Mouse (Mus musculus) MEL (cell line): ENCODE results near the gene Hnrnph1. TPM values are rescaled to one million over a fixed set of nuclear protein-coding genes. Genes with fewer than 3 reads are reported as not detected.
A peak's percentile ranks its signal among the peaks of the same experiment; 100 is the strongest.

Experiments
- DNase-seq: peaks from one replicate; pipeline ENCODE4 v3.0.0; 2011; ENCODE audit warnings: low read depth, low spot score
- H3K27ac ChIP-seq: 2 replicates; pipeline ENCODE4 v1.5.1; 2012; ENCODE audit warnings: low read depth, mild to moderate bottlenecking, control low read depth, low read length, moderate library complexity; ENCODE audit not compliant: control insufficient read depth
- H3K27me3 ChIP-seq, 2 experiments: fragments of 150-350 bp in 1 of 2; sonication (generic) in 1 of 2; 2 replicates each; pipeline ENCODE4 v1.6.1; 2012; ENCODE audit warnings: low read length in 2 of 2, mild to moderate bottlenecking in 2 of 2, improper control_type of control experiment in 1 of 2, moderate library complexity in 1 of 2; ENCODE audit not compliant: insufficient read depth in 2 of 2, control insufficient read depth in 1 of 2
- H3K36me3 ChIP-seq, 2 experiments: 2 replicates each; pipeline ENCODE4 v1.6.1; 2012 to 2014; ENCODE audit warnings: low read length in 2 of 2, improper control_type of control experiment in 1 of 2, inconsistent platforms in 1 of 2, mild to moderate bottlenecking in 1 of 2; ENCODE audit not compliant: insufficient read depth in 2 of 2, control insufficient read depth in 1 of 2
- H3K4me1 ChIP-seq, 2 experiments: fragments of 150-350 bp in 1 of 2; sonication (generic) in 1 of 2; 2 replicates each; pipeline ENCODE4 v1.6.1; 2012; ENCODE audit warnings: low read length in 2 of 2, improper control_type of control experiment in 1 of 2, mild to moderate bottlenecking in 1 of 2; ENCODE audit not compliant: insufficient read depth in 2 of 2, control insufficient read depth in 1 of 2
- H3K4me3 ChIP-seq, 2 experiments: fragments of 150-350 bp in 1 of 2; sonication (generic) in 1 of 2; 2 replicates each; pipeline ENCODE4 v1.5.1; 2012; ENCODE audit warnings: low read depth in 2 of 2, low read length in 2 of 2, mild to moderate bottlenecking in 2 of 2, moderate library complexity in 2 of 2, control low read depth in 1 of 2, improper control_type of control experiment in 1 of 2; ENCODE audit not compliant: control insufficient read depth in 1 of 2, insufficient read depth in 1 of 2
- H3K79me2 ChIP-seq: 2 replicates; pipeline ENCODE4 v1.6.1; 2012; ENCODE audit warnings: mild to moderate bottlenecking, low read length, moderate library complexity; ENCODE audit not compliant: control insufficient read depth, poor library complexity, insufficient read depth
- H3K9ac ChIP-seq: 2 replicates; pipeline ENCODE4 v1.6.1; 2012; ENCODE audit warnings: low read depth, mild to moderate bottlenecking, control low read depth, low read length, moderate library complexity; ENCODE audit not compliant: control insufficient read depth, poor library complexity, severe bottlenecking
- H3K9me3 ChIP-seq: fragments of 150-350 bp; sonication (generic); replicated peaks from 2 replicates; pipeline ENCODE4 v1.6.1; 2012; ENCODE audit warnings: mild to moderate bottlenecking, low read length, improper control_type of control experiment, moderate library complexity; ENCODE audit not compliant: insufficient read depth
- ELF1 ChIP-seq: IDR thresholded peaks from 2 replicates; pipeline ENCODE4 v1.6.1; 2014; ENCODE audit warnings: low read depth, mild to moderate bottlenecking, inconsistent platforms, low read length, improper control_type of control experiment, moderate library complexity
- EP300 ChIP-seq, 2 experiments: IDR thresholded peaks; 2 replicates each; pipeline ENCODE4 v1.6.1; 2011; ENCODE audit warnings: improper control_type of control experiment in 2 of 2, low read length in 2 of 2, low read depth in 1 of 2, mild to moderate bottlenecking in 1 of 2
- ETS1 ChIP-seq: IDR thresholded peaks from 2 replicates; pipeline ENCODE4 v1.6.1; 2012; ENCODE audit warnings: low read depth, mild to moderate bottlenecking, inconsistent platforms, low read length, improper control_type of control experiment, moderate library complexity
- GATA1 ChIP-seq: IDR thresholded peaks from 2 replicates; pipeline ENCODE4 v1.6.1; 2011; ENCODE audit warnings: low read depth, low read length, improper control_type of control experiment
- HCFC1 ChIP-seq: IDR thresholded peaks from 2 replicates; pipeline ENCODE4 v1.6.1; 2012; ENCODE audit warnings: low read depth, mild to moderate bottlenecking, inconsistent platforms, low read length, improper control_type of control experiment, moderate library complexity
- JUND ChIP-seq: IDR thresholded peaks from 2 replicates; pipeline ENCODE4 v1.6.1; 2011; ENCODE audit warnings: low read depth, mild to moderate bottlenecking, improper control_type of control experiment, low read length
- MAX ChIP-seq: IDR thresholded peaks from 2 replicates; pipeline ENCODE4 v1.6.1; 2011; ENCODE audit warnings: low read length, improper control_type of control experiment
- MXI1 ChIP-seq: IDR thresholded peaks from 2 replicates; pipeline ENCODE4 v1.6.1; 2011; ENCODE audit warnings: mild to moderate bottlenecking, low read depth, low read length, improper control_type of control experiment
- MYC ChIP-seq: IDR thresholded peaks from 2 replicates; pipeline ENCODE4 v1.6.1; 2011; ENCODE audit warnings: low read depth, mild to moderate bottlenecking, low read length, improper control_type of control experiment, moderate library complexity
- POLR2AphosphoS2 ChIP-seq: IDR thresholded peaks from 2 replicates; pipeline ENCODE4 v1.6.1; 2011; ENCODE audit warnings: low read length, improper control_type of control experiment
- RCOR1 ChIP-seq: IDR thresholded peaks from 2 replicates; pipeline ENCODE4 v1.6.1; 2012; ENCODE audit warnings: low read depth, mild to moderate bottlenecking, inconsistent platforms, low read length, improper control_type of control experiment
- SIN3A ChIP-seq: IDR thresholded peaks from 2 replicates; pipeline ENCODE4 v1.6.1; 2012; ENCODE audit warnings: low read length, improper control_type of control experiment, inconsistent platforms
- SMC3 ChIP-seq: IDR thresholded peaks from 2 replicates; pipeline ENCODE4 v1.6.1; 2011; ENCODE audit warnings: low read depth, low read length, improper control_type of control experiment
- TAL1 ChIP-seq: IDR thresholded peaks from 2 replicates; pipeline ENCODE4 v1.6.1; 2012; ENCODE audit warnings: mild to moderate bottlenecking, inconsistent platforms, low read length, moderate library complexity, mixed read lengths
- TBP ChIP-seq: IDR thresholded peaks from 2 replicates; pipeline ENCODE4 v1.8.0; 2011; ENCODE audit warnings: low read depth, low read length, improper control_type of control experiment
- TCF12 ChIP-seq: IDR thresholded peaks from 2 replicates; pipeline ENCODE4 v1.6.1; 2014; ENCODE audit warnings: low read depth, mild to moderate bottlenecking, inconsistent platforms, low read length, improper control_type of control experiment, moderate library complexity
- ZKSCAN1 ChIP-seq: IDR thresholded peaks from 2 replicates; pipeline ENCODE4 v1.6.1; 2012; ENCODE audit warnings: low read depth, mild to moderate bottlenecking, inconsistent platforms, low read length, improper control_type of control experiment, moderate library complexity
- ZNF384 ChIP-seq: IDR thresholded peaks from 2 replicates; pipeline ENCODE4 v1.6.1; 2012; ENCODE audit warnings: low read depth, mild to moderate bottlenecking, inconsistent platforms, low read length, improper control_type of control experiment
- polyA plus RNA-seq, 2 experiments: library from polyadenylated mRNA; stranded (reverse) in 1 of 2; unstranded in 1 of 2; fragments of >175 nt in 1 of 2; fragments of >200 nt in 1 of 2; gene quantifications; 2 replicates each; pipeline versions ENCODE4 v1.2.1 to v1.2.4; 2012; ENCODE audit warnings: low replicate concordance in 2 of 2, low read depth in 1 of 2; ENCODE audit not compliant: insufficient read length in 2 of 2, insufficient read depth in 1 of 2, missing spikeins in 1 of 2
- total RNA-seq: library from RNA; depleted of rRNA; stranded (reverse); fragments of 300-350 nt; gene quantifications from 2 replicates; pipeline ENCODE4 v1.2.3, GENCODE M21; 2012

Gene Hnrnph1
- total and polyA plus RNA-seq, 3 experiments = 227 to 552 (median 425) TPM

DNA sequence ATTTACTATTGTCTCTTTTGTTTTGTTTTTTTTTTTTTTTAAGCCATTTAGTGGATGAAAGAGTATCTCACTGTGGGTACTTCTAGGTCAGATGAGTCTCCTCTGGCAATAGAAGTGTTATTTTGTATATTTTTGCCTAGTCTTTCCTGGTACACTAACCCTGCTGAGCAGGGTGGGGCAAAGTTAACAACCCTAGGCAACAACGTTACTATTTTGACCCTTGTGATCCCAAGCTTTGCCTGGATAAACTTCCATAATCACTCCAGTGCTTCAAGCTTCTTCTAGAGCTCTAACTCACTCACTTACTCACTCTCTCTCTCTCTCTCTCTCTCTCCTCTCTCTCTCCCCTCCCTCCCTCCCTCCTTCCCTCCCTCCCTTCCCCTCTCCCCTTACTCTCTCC, 40.7 kb upstream of the Hnrnph1 start:
- TF ChIP-seq ZNF384 (no peak), JUND (0 out of 2 replicates have a peak, but pooled peaks have one; percentile 49)
- TF ChIP-seq, all 39 proteins: peak for 1
- Histone ChIP-seq H3K9me3 (no peaks in the 10 kb centered on the region), H3K9ac (no peak overlapping the region), H3K36me3 (peaks cover 0 to 27% of the 10 kb centered on the region in 2 experiments; a peak in 2 of 4 replicates), H3K27me3 (no peaks in the 10 kb centered on the region), H3K27ac (no peak overlapping the region), H3K4me1 (peaks cover 13 to 23% of the 10 kb centered on the region in 2 experiments), H3K79me2 (no peaks in the 10 kb centered on the region), H3K4me3 (no peak overlapping the region)
- no peak for DNase-seq

DNA sequence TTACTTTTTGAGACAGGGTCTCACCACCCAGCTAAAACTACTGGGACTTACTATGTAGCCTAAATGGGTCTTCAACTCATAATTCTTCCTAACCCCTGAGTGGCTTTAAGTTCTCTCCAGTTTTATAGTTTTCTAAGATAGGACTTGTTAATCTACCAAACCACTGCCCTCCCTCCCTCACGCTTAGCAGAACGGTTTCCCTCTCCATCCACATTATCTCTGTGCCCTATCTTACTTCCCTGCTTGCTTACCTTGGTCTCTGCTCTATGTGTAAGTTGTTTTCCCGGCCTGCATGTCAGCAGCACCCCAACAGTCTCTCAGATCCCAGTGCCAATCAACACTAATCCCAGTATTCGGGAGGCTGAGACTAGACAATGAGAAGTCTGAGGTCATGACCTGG, 39.9 kb upstream of the Hnrnph1 start:
- H3K9ac ChIP-seq = no peak overlapping the region
- peak; percentile 69 for DNase-seq
- no peak overlapping the region for H3K27ac ChIP-seq
- peaks cover 13 to 23% of the 10 kb centered on the region in 2 experiments for H3K4me1 ChIP-seq
- H3K9me3 ChIP-seq = no peaks in the 10 kb centered on the region
- no peaks in the 10 kb centered on the region for H3K27me3 ChIP-seq
- H3K4me3 ChIP-seq = no peak overlapping the region
- no peaks in the 10 kb centered on the region for H3K79me2 ChIP-seq
- TF ChIP-seq RCOR1 (peak; percentile 72), MXI1 (no peak), ETS1 (0 out of 2 replicates have a peak, but pooled peaks have one; percentile 30), JUND (no peak), ZKSCAN1 (no peak), ELF1 (no peak), SIN3A (0 out of 2 replicates have a peak, but pooled peaks have one; percentile 17), EP300 (IDR thresholded peaks at IDR 0.05; ENCODE audit: low read depth in 1 of 2, low read length in 2 of 2) (peak; percentile 68 to 71), TCF12 (peak; percentile 55; the same call in 1 of the 2 replicates), TBP (0 out of 2 replicates have a peak, but pooled peaks have one; percentile 25), GATA1 (peak; percentile 88), MYC (no peak)
- peaks cover 0 to 27% of the 10 kb centered on the region in 2 experiments; a peak in 2 of 4 replicates for H3K36me3 ChIP-seq

DNA sequence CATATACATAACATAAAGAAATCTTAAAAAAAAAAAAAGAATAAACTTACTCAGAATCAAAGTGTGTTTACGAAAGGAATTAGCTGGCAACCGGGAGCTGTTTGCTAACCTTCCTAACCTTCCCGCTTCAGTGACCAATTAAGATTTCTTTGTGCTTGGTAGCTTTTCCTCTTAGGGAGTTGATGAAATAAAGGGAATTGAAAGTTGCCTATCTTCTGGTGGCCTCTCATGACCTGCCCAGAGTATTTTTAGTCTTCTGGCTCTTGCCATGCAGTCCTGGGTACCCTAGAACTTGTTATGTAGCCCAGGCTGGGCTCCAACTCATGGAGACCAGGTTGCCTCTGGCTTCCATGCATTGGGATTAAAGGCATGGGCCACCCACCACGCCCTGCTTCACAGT, 31.3 kb upstream of the Hnrnph1 start:
- no peaks in the 10 kb centered on the region for H3K36me3 ChIP-seq
- no peak overlapping the region for H3K27ac ChIP-seq
- no peak overlapping the region for H3K9ac ChIP-seq
- no peak for DNase-seq
- no peaks in the 10 kb centered on the region for H3K9me3 ChIP-seq
- H3K4me1 ChIP-seq = no peaks in the 10 kb centered on the region
- H3K27me3 ChIP-seq = no peaks in the 10 kb centered on the region
- H3K4me3 ChIP-seq = no peak overlapping the region
- H3K79me2 ChIP-seq = no peaks in the 10 kb centered on the region
- TF ChIP-seq TBP = no peak
- TF ChIP-seq TAL1 = no peak
- no peak for TF ChIP-seq MXI1
- no peak for TF ChIP-seq POLR2AphosphoS2
- no peak for TF ChIP-seq HCFC1
- TF ChIP-seq SMC3 = no peak
- TF ChIP-seq MAX = no peak
